Mouse (Mus musculus) urinary bladder, adult 2 months (tissue): ENCODE measurements around the gene Ccdc191. TPM values are rescaled to one million over a fixed set of nuclear protein-coding genes. Genes with fewer than 3 reads are reported as not detected.
A peak's percentile ranks its signal among the peaks of the same experiment; 100 is the strongest.

Experiments
- DNase-seq: peaks from one replicate; pipeline ENCODE4 v3.0.0; 2022; ENCODE audit warnings: low spot score
- polyA plus RNA-seq: library from polyadenylated mRNA; depleted of rRNA; stranded (reverse); fragments of >200 nt; gene quantifications from 2 replicates; pipeline ENCODE4 v1.2.3, GENCODE M21; 2012

Gene Ccdc191
- polyA plus RNA-seq, 1 experiment: 4.2 TPM

GRCm38 (mm10) chr16:43931502-43931901 is 41.9 kb downstream of the Ccdc191 start:
- DNase-seq: no peak

- DNase-seq: no peak
Observed at GRCm38 (mm10) chr16:43932319-43932718, 42.7 kb downstream of the Ccdc191 start.

GRCm38 (mm10) chr16:43933041-43933440 is 43.4 kb downstream of the Ccdc191 start:
- DNase-seq: no peak

- no peak for DNase-seq
Observed at GRCm38 (mm10) chr16:43934856-43935255, 45.3 kb downstream of the Ccdc191 start.

- no peak for DNase-seq
Observed at GRCm38 (mm10) chr16:43935367-43935766, 45.8 kb downstream of the Ccdc191 start.

GRCm38 (mm10) chr16:43935892-43936291 is 46.3 kb downstream of the Ccdc191 start:
- DNase-seq: no peak

GRCm38 (mm10) chr16:43940846-43941245 is 51.2 kb downstream of the Ccdc191 start:
- no peak for DNase-seq

- no peak for DNase-seq
Observed at GRCm38 (mm10) chr16:43945351-43945750, 55.8 kb downstream of the Ccdc191 start.

- no peak for DNase-seq
Observed at GRCm38 (mm10) chr16:43945869-43946268, 56.3 kb downstream of the Ccdc191 start.

- no peak for DNase-seq
Observed at GRCm38 (mm10) chr16:43951591-43951990, 62.0 kb downstream of the Ccdc191 start.

- no peak for DNase-seq
Observed at GRCm38 (mm10) chr16:43954913-43955312, 65.3 kb downstream of the Ccdc191 start.

GRCm38 (mm10) chr16:43958038-43958437 is 68.4 kb downstream of the Ccdc191 start:
- DNase-seq: no peak

- no peak for DNase-seq
Observed at GRCm38 (mm10) chr16:43963291-43963690, 73.7 kb downstream of the Ccdc191 start.

- DNase-seq: no peak
Observed at GRCm38 (mm10) chr16:43963780-43964179, 74.2 kb downstream of the Ccdc191 start.

- DNase-seq: no peak
Observed at GRCm38 (mm10) chr16:43965781-43966389, 76.3 kb downstream of the Ccdc191 start.

- DNase-seq: no peak
Observed at GRCm38 (mm10) chr16:43970426-43970825, 80.8 kb downstream of the Ccdc191 start.

- no peak for DNase-seq
Observed at GRCm38 (mm10) chr16:43971189-43971588, 81.6 kb downstream of the Ccdc191 start.

- DNase-seq: no peak
Observed at GRCm38 (mm10) chr16:43971741-43972140, 82.1 kb downstream of the Ccdc191 start.

- DNase-seq: no peak
Observed at GRCm38 (mm10) chr16:43972391-43972790, 82.8 kb downstream of the Ccdc191 start.

GRCm38 (mm10) chr16:43973147-43973546 is 83.5 kb downstream of the Ccdc191 start:
- DNase-seq: no peak

GRCm38 (mm10) chr16:43973606-43974220 is 84.1 kb downstream of the Ccdc191 start:
- DNase-seq: no peak

GRCm38 (mm10) chr16:43979010-43979327 is 89.4 kb downstream of the Ccdc191 start:
- no peak for DNase-seq

- DNase-seq: peak; percentile 43
Observed at GRCm38 (mm10) chr16:43979328-43980109, 89.9 kb downstream of the Ccdc191 start, which contains the start of gene Zdhhc23. Zdhhc23 (minus strand) TSS chr16:43979791.
